Mouse (Mus musculus): ENCODE measurements at regions not wholly inside any gene's neighbourhood (a gene's known extent, or its start where the extent isn't known, plus 50 kb on each side); places are given as distances from the start of the nearest gene placed in this dataset.

- Histone ChIP-seq H3K27ac (no peak overlapping the region), H3K4me1 (no peaks in the 10 kb centered on the region), H3K9ac (no peak overlapping the region), H3K27me3 (replicated peaks) (no peaks in the 10 kb centered on the region), H3K4me3 (replicated peaks) (no peak overlapping the region), H3K9me3 (no peaks in the 10 kb centered on the region), H3K36me3 (no peaks in the 10 kb centered on the region), H3K4me2 (no peak overlapping the region)
- no peak for ATAC-seq (ENCODE audit: insufficient read depth, low FRiP score, low read depth)
- 91% methylated on average over 8 of the region's 8 CpGs for WGBS
Measured at GRCm38 (mm10) chr9:73258640-73259039, 145.4 kb downstream of the Rsl24d1 start.

GRCm38 (mm10) chr9:73262711-73263110 lies 149.5 kb downstream of the Rsl24d1 start:
- no peak for ATAC-seq (ENCODE audit: insufficient read depth, low FRiP score, low read depth)
- H3K27ac ChIP-seq = no peak overlapping the region

GRCm38 (mm10) chr9:73270249-73270648 lies 157.0 kb downstream of the Rsl24d1 start:
- H3K4me2 ChIP-seq = no peak overlapping the region
- H3K4me3 ChIP-seq (replicated peaks) = no peak overlapping the region
- 0 out of 2 replicates have a peak, but pooled peaks have one; percentile 7 for ATAC-seq (ENCODE audit: insufficient read depth, low FRiP score, low read depth)
- H3K27me3 ChIP-seq (replicated peaks) = no peaks in the 10 kb centered on the region
- 77% methylated on average over 5 of the region's 5 CpGs for WGBS
- no peak overlapping the region for H3K9ac ChIP-seq
- H3K27ac ChIP-seq = no peak overlapping the region
- H3K9me3 ChIP-seq = no peaks in the 10 kb centered on the region
- H3K4me1 ChIP-seq = no peaks in the 10 kb centered on the region
- H3K36me3 ChIP-seq = no peaks in the 10 kb centered on the region

More at GRCm38 (mm10) chr9:73262711-73263110, 149.5 kb downstream of the Rsl24d1 start:
- Histone ChIP-seq H3K9ac (no peak overlapping the region), H3K9me3 (no peaks in the 10 kb centered on the region), H3K36me3 (no peaks in the 10 kb centered on the region), H3K4me1 (no peaks in the 10 kb centered on the region), H3K4me2 (no peak overlapping the region), H3K4me3 (replicated peaks) (no peak overlapping the region), H3K27me3 (replicated peaks) (no peaks in the 10 kb centered on the region)
- 63% methylated on average over 5 of the region's 5 CpGs for WGBS

GRCm38 (mm10) chr9:73272614-73273013 lies 159.4 kb downstream of the Rsl24d1 start:
- Histone ChIP-seq H3K9me3 (no peaks in the 10 kb centered on the region), H3K4me2 (no peak overlapping the region), H3K9ac (no peak overlapping the region), H3K4me3 (replicated peaks) (no peak overlapping the region), H3K36me3 (no peaks in the 10 kb centered on the region), H3K27ac (no peak overlapping the region), H3K27me3 (replicated peaks) (no peaks in the 10 kb centered on the region), H3K4me1 (no peaks in the 10 kb centered on the region)
- ATAC-seq (ENCODE audit: insufficient read depth, low FRiP score, low read depth) = no peak
- WGBS = 68% methylated on average over 2 of the region's 2 CpGs

- Histone ChIP-seq H3K36me3 (no peaks in the 10 kb centered on the region), H3K9ac (no peak overlapping the region), H3K27me3 (replicated peaks) (no peaks in the 10 kb centered on the region), H3K4me1 (no peaks in the 10 kb centered on the region), H3K9me3 (no peaks in the 10 kb centered on the region), H3K27ac (no peak overlapping the region), H3K4me2 (no peak overlapping the region), H3K4me3 (replicated peaks) (no peak overlapping the region)
- WGBS = 80% methylated on average over 4 of the region's 4 CpGs
- ATAC-seq (ENCODE audit: insufficient read depth, low FRiP score, low read depth) = no peak
Measured at GRCm38 (mm10) chr9:73273681-73274080, 160.5 kb downstream of the Rsl24d1 start.

GRCm38 (mm10) chr9:73275671-73276070 lies 162.4 kb downstream of the Rsl24d1 start:
- Histone ChIP-seq H3K27ac (no peak overlapping the region), H3K4me2 (no peak overlapping the region), H3K27me3 (replicated peaks) (no peaks in the 10 kb centered on the region), H3K9ac (no peak overlapping the region), H3K4me1 (no peaks in the 10 kb centered on the region), H3K36me3 (no peaks in the 10 kb centered on the region), H3K4me3 (replicated peaks) (no peak overlapping the region), H3K9me3 (no peaks in the 10 kb centered on the region)
- 77% methylated on average over 2 of the region's 2 CpGs for WGBS
- ATAC-seq (ENCODE audit: insufficient read depth, low FRiP score, low read depth) = no peak

- H3K4me1 ChIP-seq = no peaks in the 10 kb centered on the region
- WGBS = 82% methylated on average over 6 of the region's 6 CpGs
Measured at GRCm38 (mm10) chr9:73295287-73295686, 182.1 kb downstream of the Rsl24d1 start.

GRCm38 (mm10) chr9:73302156-73302918 lies 189.1 kb downstream of the Rsl24d1 start:
- no peaks in the 10 kb centered on the region for H3K36me3 ChIP-seq
- no peak overlapping the region for H3K4me3 ChIP-seq (replicated peaks)
- no peaks in the 10 kb centered on the region for H3K9me3 ChIP-seq
- H3K4me2 ChIP-seq = no peak overlapping the region
- 92% methylated on average over 5 of the region's 5 CpGs for WGBS
- no peak for ATAC-seq (ENCODE audit: insufficient read depth, low FRiP score, low read depth)
- H3K27ac ChIP-seq = no peak overlapping the region
- H3K9ac ChIP-seq = no peak overlapping the region
- no peaks in the 10 kb centered on the region for H3K4me1 ChIP-seq
- no peaks in the 10 kb centered on the region for H3K27me3 ChIP-seq (replicated peaks)

More at GRCm38 (mm10) chr9:73295287-73295686, 182.1 kb downstream of the Rsl24d1 start:
- H3K4me2 ChIP-seq = no peak overlapping the region
- H3K4me3 ChIP-seq (replicated peaks) = no peak overlapping the region
- ATAC-seq (ENCODE audit: insufficient read depth, low FRiP score, low read depth) = no peak
- H3K9me3 ChIP-seq = no peaks in the 10 kb centered on the region
- H3K36me3 ChIP-seq = no peaks in the 10 kb centered on the region
- H3K9ac ChIP-seq = no peak overlapping the region
- no peaks in the 10 kb centered on the region for H3K27me3 ChIP-seq (replicated peaks)
- H3K27ac ChIP-seq = no peak overlapping the region

- H3K4me3 ChIP-seq (replicated peaks) = no peak overlapping the region
- no peak overlapping the region for H3K9ac ChIP-seq
- 67% methylated on average over 1 of the region's 1 CpGs for WGBS
- no peaks in the 10 kb centered on the region for H3K27me3 ChIP-seq (replicated peaks)
- no peaks in the 10 kb centered on the region for H3K36me3 ChIP-seq
- no peaks in the 10 kb centered on the region for H3K9me3 ChIP-seq
- no peaks in the 10 kb centered on the region for H3K4me1 ChIP-seq
- no peak overlapping the region for H3K27ac ChIP-seq
- no peak for ATAC-seq (ENCODE audit: insufficient read depth, low FRiP score, low read depth)
- H3K4me2 ChIP-seq = no peak overlapping the region
Measured at GRCm38 (mm10) chr9:73317048-73317447, 203.8 kb downstream of the Rsl24d1 start.

GRCm38 (mm10) chr9:73319704-73320307 lies 206.6 kb downstream of the Rsl24d1 start:
- Histone ChIP-seq H3K4me1 (no peaks in the 10 kb centered on the region), H3K4me2 (no peak overlapping the region), H3K36me3 (no peaks in the 10 kb centered on the region), H3K27me3 (replicated peaks) (no peaks in the 10 kb centered on the region), H3K9me3 (no peaks in the 10 kb centered on the region), H3K9ac (no peak overlapping the region), H3K27ac (no peak overlapping the region; the same call in 1 of the 2 replicates), H3K4me3 (replicated peaks) (no peak overlapping the region)
- WGBS = 38% methylated on average over 2 of the region's 2 CpGs
- peak; percentile 89 for ATAC-seq (ENCODE audit: insufficient read depth, low FRiP score, low read depth)

GRCm38 (mm10) chr9:73331066-73331465 lies 217.8 kb downstream of the Rsl24d1 start:
- no peak for ATAC-seq (ENCODE audit: insufficient read depth, low FRiP score, low read depth)
- Histone ChIP-seq H3K9me3 (no peaks in the 10 kb centered on the region), H3K36me3 (no peaks in the 10 kb centered on the region), H3K9ac (no peak overlapping the region), H3K4me3 (replicated peaks) (no peak overlapping the region), H3K27me3 (replicated peaks) (no peaks in the 10 kb centered on the region), H3K4me2 (no peak overlapping the region), H3K27ac (no peak overlapping the region), H3K4me1 (no peaks in the 10 kb centered on the region)

GRCm38 (mm10) chr9:73336039-73336438 lies 222.8 kb downstream of the Rsl24d1 start:
- no peak for ATAC-seq (ENCODE audit: insufficient read depth, low FRiP score, low read depth)
- no peaks in the 10 kb centered on the region for H3K36me3 ChIP-seq
- WGBS = 78% methylated on average over 5 of the region's 5 CpGs

More at GRCm38 (mm10) chr9:73336039-73336438, 222.8 kb downstream of the Rsl24d1 start:
- H3K9me3 ChIP-seq = no peaks in the 10 kb centered on the region
- H3K4me2 ChIP-seq = no peak overlapping the region
- H3K4me3 ChIP-seq (replicated peaks) = no peak overlapping the region
- no peak overlapping the region for H3K9ac ChIP-seq
- H3K27ac ChIP-seq = no peak overlapping the region
- H3K27me3 ChIP-seq (replicated peaks) = no peaks in the 10 kb centered on the region
- H3K4me1 ChIP-seq = no peaks in the 10 kb centered on the region

Data from stomach, embryonic 15.5 days (tissue).